Mouse (Mus musculus) heart, postnatal 0 days (tissue): Measurements from ENCODE around the gene Hist1h3a.
A peak's percentile ranks its signal among the peaks of the same experiment; 100 is the strongest.
"Not testable (repeated sequence)": the region's sequence is repeated elsewhere in the genome, so short reads cannot be mapped to it uniquely, and the experiment has no call there.

Source experiments
- CTCF ChIP-seq: IDR thresholded peaks from 2 replicates; pipeline ENCODE4 v1.5.1; 2016; ENCODE audit warnings: antibody characterized with exemption, control low read depth, low read depth
- EP300 ChIP-seq: IDR thresholded peaks from 2 replicates; pipeline ENCODE4 v1.6.1; 2016; ENCODE audit warnings: antibody characterized with exemption, low read depth

DNA sequence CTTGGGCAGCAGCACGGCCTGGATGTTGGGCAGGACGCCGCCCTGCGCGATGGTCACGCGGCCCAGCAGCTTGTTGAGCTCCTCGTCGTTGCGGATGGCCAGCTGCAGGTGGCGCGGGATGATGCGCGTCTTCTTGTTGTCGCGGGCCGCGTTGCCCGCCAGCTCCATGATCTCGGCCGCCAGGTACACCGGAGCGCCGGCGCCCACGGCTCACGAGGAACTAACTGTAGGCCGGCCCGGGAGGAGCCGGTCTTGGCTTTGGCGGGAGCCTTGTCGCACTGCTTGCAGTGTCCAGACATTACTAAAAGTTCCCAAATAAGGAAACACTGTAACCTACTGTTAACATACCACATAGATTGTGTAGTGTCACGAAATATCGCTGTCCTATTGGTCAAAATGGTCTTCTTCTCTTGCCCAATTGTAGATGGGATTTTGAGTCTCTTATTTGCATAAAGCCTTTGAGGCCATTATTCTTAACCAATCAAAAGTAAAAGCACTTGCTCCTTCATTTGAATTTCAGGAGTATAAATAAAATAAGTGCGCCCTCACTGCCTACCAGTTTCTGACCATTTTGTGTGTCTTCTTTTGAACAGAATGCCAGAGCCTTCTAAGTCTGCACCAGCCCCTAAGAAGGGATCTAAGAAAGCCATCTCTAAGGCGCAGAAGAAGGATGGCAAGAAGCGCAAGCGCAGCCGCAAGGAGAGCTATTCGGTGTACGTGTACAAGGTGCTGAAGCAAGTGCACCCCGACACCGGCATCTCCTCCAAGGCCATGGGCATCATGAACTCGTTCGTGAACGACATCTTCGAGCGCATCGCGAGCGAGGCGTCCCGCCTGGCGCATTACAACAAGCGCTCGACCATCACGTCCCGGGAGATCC is 15.7 kb downstream of the Hist1h3a start, which contains the start of gene Hist1h2bb:
- TF ChIP-seq CTCF = not testable (repeated sequence)
- TF ChIP-seq EP300 = peak; percentile 52; the same call in 1 of the 2 replicates
